Mouse (Mus musculus): ENCODE measurements around the gene Cpt1c.

- TF ChIP-seq CTCF (IDR thresholded peaks at IDR 0.05; ENCODE audit: low read depth) (no peak), EP300 (IDR thresholded peaks at IDR 0.05; ENCODE audit: low read depth) (no peak)
These were observed 39.4 kb upstream of the Cpt1c start for GRCm38 (mm10) chr7:45014096-45014451.

Data from liver, embryonic 14.5 days (tissue).